Mouse (Mus musculus) heart, embryonic 14.5 days (tissue): ENCODE measurements around the gene Atg4b. TPM values are rescaled to one million over a fixed set of nuclear protein-coding genes. Genes with fewer than 3 reads are reported as not detected.

ENCODE experiments used
- ATAC-seq: fragments of 200-750 bp; cut with Nextera tagmentation; 2 replicates; pipeline ENCODE4 v1.8.0; 2017; ENCODE audit warnings: low read depth, moderate TSS enrichment; ENCODE audit not compliant: insufficient number of reproducible peaks, insufficient read depth, low FRiP score
- H3K27ac ChIP-seq, 2 experiments: fragments of 200-500 bp in 1 of 2; fragments of 300-500 bp in 1 of 2; sonication (generic) in 1 of 2; replicated peaks in 1 of 2; 2 replicates each; pipeline ENCODE4 v1.5.1; 2012 to 2014; ENCODE audit warnings: low read depth in 2 of 2, low read length in 2 of 2, control low read depth in 1 of 2, mild to moderate bottlenecking in 1 of 2, mixed read lengths in 1 of 2; ENCODE audit not compliant: control insufficient read depth in 1 of 2, insufficient read depth in 1 of 2
- H3K27me3 ChIP-seq: fragments of 300-500 bp; sonication (generic); 2 replicates; pipeline ENCODE4 v1.6.1; 2014; ENCODE audit warnings: mild to moderate bottlenecking, low read length, control low read depth; ENCODE audit not compliant: control insufficient read depth, insufficient read depth
- H3K36me3 ChIP-seq: fragments of 300-500 bp; sonication (generic); 2 replicates; pipeline ENCODE4 v1.6.1; 2014; ENCODE audit warnings: mild to moderate bottlenecking, control low read depth, low read length, mixed read lengths; ENCODE audit not compliant: control insufficient read depth, insufficient read depth
- H3K4me1 ChIP-seq, 2 experiments: fragments of 200-500 bp in 1 of 2; fragments of 300-500 bp in 1 of 2; sonication (generic) in 1 of 2; 2 replicates each; pipeline ENCODE4 v1.6.1; 2012 to 2014; ENCODE audit warnings: low read length in 2 of 2, control low read depth in 1 of 2, mixed read lengths in 1 of 2; ENCODE audit not compliant: control insufficient read depth in 2 of 2, insufficient read depth in 2 of 2
- H3K4me2 ChIP-seq: fragments of 300-500 bp; sonication (generic); 2 replicates; pipeline ENCODE4 v1.6.1; 2014; ENCODE audit warnings: mild to moderate bottlenecking, low read length
- H3K4me3 ChIP-seq, 2 experiments: fragments of 200-500 bp in 1 of 2; fragments of 300-500 bp in 1 of 2; sonication (generic) in 1 of 2; 2 replicates each; pipeline ENCODE4 v1.5.1; 2012 to 2014; ENCODE audit warnings: low read length in 2 of 2, mild to moderate bottlenecking in 2 of 2, control low read depth in 1 of 2, low read depth in 1 of 2, moderate library complexity in 1 of 2; ENCODE audit not compliant: control insufficient read depth in 1 of 2, insufficient read depth in 1 of 2
- H3K9ac ChIP-seq: fragments of 300-500 bp; sonication (generic); 2 replicates; pipeline ENCODE4 v1.6.1; 2014; ENCODE audit warnings: mild to moderate bottlenecking, low read length
- H3K9me3 ChIP-seq: fragments of 300-500 bp; sonication (generic); 2 replicates; pipeline ENCODE4 v1.6.1; 2016; ENCODE audit warnings: low read length, control low read depth; ENCODE audit not compliant: control insufficient read depth
- WGBS: fragments of 180-500 bp; shearing (Covaris S2); extraction: QIAGEN DNeasy Blood & Tissue Kit; methylation state at CpG from one replicate; pipeline ENCODE4 v1.1.7; 2014; 5-methylcytosine and 5-hydroxymethylcytosine counted together
- polyA plus RNA-seq: library from polyadenylated mRNA; unstranded; fragments of >200 nt; fragmentation: Nextera tagmentation; extraction: Ambion mirVana; gene quantifications from 2 replicates; pipeline ENCODE4 v1.2.1, GENCODE M21; 2014

The Atg4b gene
- polyA plus RNA-seq, 1 experiment from 2014 or later, result 63.5 TPM

- Histone ChIP-seq H3K9me3 (no peaks in the 10 kb centered on the region), H3K4me3 (peak overlapping the region; percentile 80 to 83), H3K36me3 (peaks cover 47% of the 10 kb centered on the region), H3K27ac (peak overlapping the region; percentile 48 to 98), H3K4me2 (peak overlapping the region; percentile 94), H3K9ac (peak overlapping the region; percentile 86), H3K27me3 (no peaks in the 10 kb centered on the region), H3K4me1 (peaks cover 10 to 39% of the 10 kb centered on the region in 2 experiments)
- no peak for ATAC-seq
- 34% methylated on average over 4 of the region's 4 CpGs for WGBS
These were observed 53.5 kb downstream of the Atg4b start for GRCm38 (mm10) chr1:93804818-93805217.

GRCm38 (mm10) chr1:93805221-93805951 lies 54.1 kb downstream of the Atg4b start:
- no peaks in the 10 kb centered on the region for H3K9me3 ChIP-seq
- WGBS, result 53% methylated on average over 5 of the region's 5 CpGs
- peaks cover 47% of the 10 kb centered on the region for H3K36me3 ChIP-seq
- H3K27me3 ChIP-seq, result no peaks in the 10 kb centered on the region
- ATAC-seq, result no peak
- no peak overlapping the region for H3K4me3 ChIP-seq
- peak overlapping the region; percentile 18 to 98; a peak in 2 of 4 replicates for H3K27ac ChIP-seq
- peaks cover 10 to 39% of the 10 kb centered on the region in 2 experiments for H3K4me1 ChIP-seq
- H3K9ac ChIP-seq, result peak overlapping the region; percentile 86; the same call in 1 of the 2 replicates
- peak overlapping the region; percentile 94 for H3K4me2 ChIP-seq

- WGBS, result 91% methylated on average over 4 of the region's 4 CpGs
- ATAC-seq, result no peak
- H3K27me3 ChIP-seq, result no peaks in the 10 kb centered on the region
- H3K27ac ChIP-seq, result no peak overlapping the region
- H3K4me3 ChIP-seq, result no peak overlapping the region
- H3K9ac ChIP-seq, result no peak overlapping the region
- no peaks in the 10 kb centered on the region for H3K9me3 ChIP-seq
- peaks cover 6 to 17% of the 10 kb centered on the region in 2 experiments for H3K4me1 ChIP-seq
- peaks cover 78% of the 10 kb centered on the region for H3K36me3 ChIP-seq
- H3K4me2 ChIP-seq, result no peak overlapping the region
These were observed 57.6 kb downstream of the Atg4b start for GRCm38 (mm10) chr1:93808871-93809270.

GRCm38 (mm10) chr1:93810011-93810410 lies 58.7 kb downstream of the Atg4b start:
- Histone ChIP-seq H3K36me3 (peaks cover 89% of the 10 kb centered on the region), H3K27ac (no peak overlapping the region), H3K27me3 (no peaks in the 10 kb centered on the region), H3K4me3 (no peak overlapping the region), H3K9ac (no peak overlapping the region), H3K4me2 (no peak overlapping the region), H3K9me3 (no peaks in the 10 kb centered on the region), H3K4me1 (peaks cover 3 to 9% of the 10 kb centered on the region in 2 experiments)
- ATAC-seq, result no peak
- 97% methylated on average over 3 of the region's 3 CpGs for WGBS

GRCm38 (mm10) chr1:93811495-93812039 lies 60.3 kb downstream of the Atg4b start:
- H3K36me3 ChIP-seq, result peaks cover 94% of the 10 kb centered on the region
- no peaks in the 10 kb centered on the region for H3K27me3 ChIP-seq
- H3K9me3 ChIP-seq, result no peaks in the 10 kb centered on the region
- no peak overlapping the region for H3K4me3 ChIP-seq
- WGBS, result 77% methylated on average over 8 of the region's 8 CpGs
- no peak for ATAC-seq
- no peak overlapping the region for H3K27ac ChIP-seq
- H3K4me1 ChIP-seq, result no peaks in the 10 kb centered on the region
- no peak overlapping the region for H3K9ac ChIP-seq
- no peak overlapping the region for H3K4me2 ChIP-seq

GRCm38 (mm10) chr1:93817823-93818532 lies 66.7 kb downstream of the Atg4b start:
- no peak overlapping the region for H3K9ac ChIP-seq
- no peak for ATAC-seq
- no peaks in the 10 kb centered on the region for H3K27me3 ChIP-seq
- H3K27ac ChIP-seq, result no peak overlapping the region
- 92% methylated on average over 8 of the region's 8 CpGs for WGBS
- H3K4me2 ChIP-seq, result no peak overlapping the region
- peaks cover 91% of the 10 kb centered on the region for H3K36me3 ChIP-seq
- no peak overlapping the region for H3K4me3 ChIP-seq
- no peaks in the 10 kb centered on the region for H3K9me3 ChIP-seq
- H3K4me1 ChIP-seq, result no peaks in the 10 kb centered on the region

GRCm38 (mm10) chr1:93818722-93819121 lies 67.4 kb downstream of the Atg4b start:
- H3K27ac ChIP-seq, result no peak overlapping the region
- H3K9ac ChIP-seq, result no peak overlapping the region
- H3K4me1 ChIP-seq, result no peaks in the 10 kb centered on the region
- H3K27me3 ChIP-seq, result no peaks in the 10 kb centered on the region
- no peak overlapping the region for H3K4me3 ChIP-seq
- no peaks in the 10 kb centered on the region for H3K9me3 ChIP-seq
- ATAC-seq, result no peak
- no peak overlapping the region for H3K4me2 ChIP-seq
- H3K36me3 ChIP-seq, result peaks cover 84% of the 10 kb centered on the region
- 90% methylated on average over 7 of the region's 7 CpGs for WGBS
